Mouse (Mus musculus) heart, embryonic 14.5 days (tissue): ENCODE measurements around the gene Zfp467. TPM values are rescaled to one million over a fixed set of nuclear protein-coding genes. Genes with fewer than 3 reads are reported as not detected.

Source experiments
- ATAC-seq: fragments of 200-750 bp; cut with Nextera tagmentation; 2 replicates; pipeline ENCODE4 v1.8.0; 2017; ENCODE audit warnings: low read depth, moderate TSS enrichment; ENCODE audit not compliant: insufficient number of reproducible peaks, insufficient read depth, low FRiP score
- H3K27ac ChIP-seq, 2 experiments: fragments of 200-500 bp in 1 of 2; fragments of 300-500 bp in 1 of 2; sonication (generic) in 1 of 2; replicated peaks in 1 of 2; 2 replicates each; pipeline ENCODE4 v1.5.1; 2012 to 2014; ENCODE audit warnings: low read depth in 2 of 2, low read length in 2 of 2, control low read depth in 1 of 2, mild to moderate bottlenecking in 1 of 2, mixed read lengths in 1 of 2; ENCODE audit not compliant: control insufficient read depth in 1 of 2, insufficient read depth in 1 of 2
- H3K27me3 ChIP-seq: fragments of 300-500 bp; sonication (generic); 2 replicates; pipeline ENCODE4 v1.6.1; 2014; ENCODE audit warnings: mild to moderate bottlenecking, low read length, control low read depth; ENCODE audit not compliant: control insufficient read depth, insufficient read depth
- H3K36me3 ChIP-seq: fragments of 300-500 bp; sonication (generic); 2 replicates; pipeline ENCODE4 v1.6.1; 2014; ENCODE audit warnings: mild to moderate bottlenecking, control low read depth, low read length, mixed read lengths; ENCODE audit not compliant: control insufficient read depth, insufficient read depth
- H3K4me1 ChIP-seq, 2 experiments: fragments of 200-500 bp in 1 of 2; fragments of 300-500 bp in 1 of 2; sonication (generic) in 1 of 2; 2 replicates each; pipeline ENCODE4 v1.6.1; 2012 to 2014; ENCODE audit warnings: low read length in 2 of 2, control low read depth in 1 of 2, mixed read lengths in 1 of 2; ENCODE audit not compliant: control insufficient read depth in 2 of 2, insufficient read depth in 2 of 2
- H3K4me2 ChIP-seq: fragments of 300-500 bp; sonication (generic); 2 replicates; pipeline ENCODE4 v1.6.1; 2014; ENCODE audit warnings: mild to moderate bottlenecking, low read length
- H3K4me3 ChIP-seq, 2 experiments: fragments of 200-500 bp in 1 of 2; fragments of 300-500 bp in 1 of 2; sonication (generic) in 1 of 2; 2 replicates each; pipeline ENCODE4 v1.5.1; 2012 to 2014; ENCODE audit warnings: low read length in 2 of 2, mild to moderate bottlenecking in 2 of 2, control low read depth in 1 of 2, low read depth in 1 of 2, moderate library complexity in 1 of 2; ENCODE audit not compliant: control insufficient read depth in 1 of 2, insufficient read depth in 1 of 2
- H3K9ac ChIP-seq: fragments of 300-500 bp; sonication (generic); 2 replicates; pipeline ENCODE4 v1.6.1; 2014; ENCODE audit warnings: mild to moderate bottlenecking, low read length
- H3K9me3 ChIP-seq: fragments of 300-500 bp; sonication (generic); 2 replicates; pipeline ENCODE4 v1.6.1; 2016; ENCODE audit warnings: low read length, control low read depth; ENCODE audit not compliant: control insufficient read depth
- WGBS: fragments of 180-500 bp; shearing (Covaris S2); extraction: QIAGEN DNeasy Blood & Tissue Kit; methylation state at CpG from one replicate; pipeline ENCODE4 v1.1.7; 2014; 5-methylcytosine and 5-hydroxymethylcytosine counted together
- polyA plus RNA-seq: library from polyadenylated mRNA; unstranded; fragments of >200 nt; fragmentation: Nextera tagmentation; extraction: Ambion mirVana; gene quantifications from 2 replicates; pipeline ENCODE4 v1.2.1, GENCODE M21; 2014

The Zfp467 gene
- polyA plus RNA-seq, 1 experiment from 2014 or later = 26.2 TPM

- no peak overlapping the region for H3K4me3 ChIP-seq
- no peak overlapping the region for H3K27ac ChIP-seq
- no peak overlapping the region for H3K4me2 ChIP-seq
- 87% methylated on average over 3 of the region's 3 CpGs for WGBS
- H3K4me1 ChIP-seq = peaks cover 11 to 14% of the 10 kb centered on the region in 2 experiments
- H3K36me3 ChIP-seq = peaks cover 13% of the 10 kb centered on the region
- ATAC-seq = no peak
- no peaks in the 10 kb centered on the region for H3K27me3 ChIP-seq
- no peaks in the 10 kb centered on the region for H3K9me3 ChIP-seq
- H3K9ac ChIP-seq = no peak overlapping the region
These were observed 1.3 kb upstream of the Zfp467 start for GRCm38 (mm10) chr6:48446896-48447295.

GRCm38 (mm10) chr6:48446256-48446655 is 631 bp upstream of the Zfp467 start:
- Histone ChIP-seq H3K4me3 (peak overlapping the region; percentile 89; a peak in 3 of 4 replicates), H3K27ac (peak overlapping the region; percentile 44 to 94), H3K36me3 (peaks cover 19% of the 10 kb centered on the region), H3K4me1 (peaks cover 11 to 16% of the 10 kb centered on the region in 2 experiments), H3K9me3 (no peaks in the 10 kb centered on the region), H3K9ac (peak overlapping the region; percentile 94), H3K4me2 (peak overlapping the region; percentile 93), H3K27me3 (no peaks in the 10 kb centered on the region)
- WGBS = 42% methylated on average over 3 of the region's 3 CpGs
- no peak for ATAC-seq

- peaks cover 2% of the 10 kb centered on the region; the same call in 1 of the 2 replicates for H3K27me3 ChIP-seq
- peaks cover 16 to 31% of the 10 kb centered on the region in 2 experiments for H3K4me1 ChIP-seq
- H3K9ac ChIP-seq = peak overlapping the region; percentile 94
- peak overlapping the region; percentile 89 for H3K4me3 ChIP-seq
- no peaks in the 10 kb centered on the region for H3K9me3 ChIP-seq
- H3K27ac ChIP-seq = peak overlapping the region; percentile 83 to 94
- ATAC-seq = peak; percentile 58
- H3K4me2 ChIP-seq = peak overlapping the region; percentile 93
- H3K36me3 ChIP-seq = peaks cover 35% of the 10 kb centered on the region
- WGBS = 1% methylated on average over 31 of the region's 34 CpGs
These were observed 1.1 kb downstream of the Zfp467 start for GRCm38 (mm10) chr6:48444310-48445180.

- Histone ChIP-seq H3K9ac (peak overlapping the region; percentile 94), H3K4me2 (peak overlapping the region; percentile 93), H3K27me3 (peaks cover 8% of the 10 kb centered on the region), H3K4me1 (peaks cover 21 to 38% of the 10 kb centered on the region in 2 experiments), H3K4me3 (peak overlapping the region; percentile 51 to 89), H3K9me3 (no peaks in the 10 kb centered on the region), H3K36me3 (peaks cover 42% of the 10 kb centered on the region), H3K27ac (peak overlapping the region; percentile 87 to 94)
- WGBS = 2% methylated on average over 19 of the region's 19 CpGs
- peak; percentile 88 for ATAC-seq
These were observed 1.9 kb downstream of the Zfp467 start for GRCm38 (mm10) chr6:48443592-48444309.

- H3K4me1 ChIP-seq = peaks cover 22 to 55% of the 10 kb centered on the region in 2 experiments
- no peak for ATAC-seq
- H3K36me3 ChIP-seq = peaks cover 62% of the 10 kb centered on the region
- H3K9me3 ChIP-seq = no peaks in the 10 kb centered on the region
- peaks cover 21% of the 10 kb centered on the region for H3K27me3 ChIP-seq
- H3K4me2 ChIP-seq = no peak overlapping the region
- 50% methylated on average over 14 of the region's 14 CpGs for WGBS
- peak overlapping the region in 1 of 2 experiments; percentile 28; a peak in 1 of 4 replicates for H3K27ac ChIP-seq
- no peak overlapping the region for H3K9ac ChIP-seq
- H3K4me3 ChIP-seq = no peak overlapping the region
These were observed 5.2 kb downstream of the Zfp467 start for GRCm38 (mm10) chr6:48440306-48441014.

GRCm38 (mm10) chr6:48439654-48440053 is 6.0 kb downstream of the Zfp467 start:
- H3K4me3 ChIP-seq = no peak overlapping the region
- peaks cover 21% of the 10 kb centered on the region for H3K27me3 ChIP-seq
- no peak overlapping the region for H3K9ac ChIP-seq
- peaks cover 23 to 59% of the 10 kb centered on the region in 2 experiments for H3K4me1 ChIP-seq
- H3K36me3 ChIP-seq = peaks cover 62% of the 10 kb centered on the region
- no peak for ATAC-seq
- H3K4me2 ChIP-seq = no peak overlapping the region
- H3K9me3 ChIP-seq = no peaks in the 10 kb centered on the region
- H3K27ac ChIP-seq = no peak overlapping the region

- ATAC-seq = no peak
- no peak overlapping the region for H3K9ac ChIP-seq
- no peaks in the 10 kb centered on the region for H3K9me3 ChIP-seq
- peaks cover 62% of the 10 kb centered on the region for H3K36me3 ChIP-seq
- 31% methylated on average over 55 of the region's 55 CpGs for WGBS
- peak overlapping the region; percentile 61 for H3K4me2 ChIP-seq
- H3K27me3 ChIP-seq = peaks cover 21% of the 10 kb centered on the region
- peaks cover 21 to 58% of the 10 kb centered on the region in 2 experiments for H3K4me1 ChIP-seq
- H3K27ac ChIP-seq = no peak overlapping the region
- peak overlapping the region; percentile 10 to 23 for H3K4me3 ChIP-seq
These were observed 7.0 kb downstream of the Zfp467 start for GRCm38 (mm10) chr6:48438475-48439125.
